Mouse (Mus musculus) mouse embryonic stem cell (cell line): ENCODE measurements at regions not wholly inside any gene's neighbourhood (a gene's known extent, or its start where the extent isn't known, plus 50 kb on each side); places are given as distances from the start of the nearest gene placed in this dataset.

ENCODE experiments used
- in situ Hi-C, 2 experiments: fragments of 300-500 bp; cut with MboI; formaldehyde crosslinking; loops; 1 replicate in 1 of 2; 3 replicates in 1 of 2; pipeline ENCODE4 v1.14.3; 2019 to 2020; ENCODE audit warnings: low sequenced_read_pairs in 2 of 2, low pct_unique_long_range_greater_than_20kb in 1 of 2, mixed read lengths in 1 of 2; ENCODE audit not compliant: unreplicated experiment in 1 of 2

DNA sequence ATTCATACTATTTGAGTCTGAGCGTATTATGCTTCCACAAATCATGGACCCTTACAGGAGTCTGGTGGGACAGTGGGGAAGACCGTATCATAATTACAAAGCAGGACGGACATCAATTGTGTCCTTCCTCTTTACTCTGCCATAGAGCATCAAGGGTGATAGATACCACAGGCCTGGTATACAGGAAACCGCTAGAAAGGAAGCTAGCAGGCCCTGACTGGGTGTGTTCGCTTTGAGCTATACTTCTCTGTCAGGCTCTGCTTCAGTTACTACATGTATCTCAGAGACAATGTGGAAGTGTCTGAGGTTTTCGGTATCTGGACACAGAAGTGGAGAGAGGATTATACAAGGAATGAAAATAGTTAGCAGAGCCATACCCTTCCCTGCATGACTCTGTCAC, 59.0 kb upstream of the Prok2 start:
- in situ Hi-C loops, result loop anchor here (10.0 kb wide), 1 partner anchor 100 kb away; no protein-coding TSS in a partner anchor

DNA sequence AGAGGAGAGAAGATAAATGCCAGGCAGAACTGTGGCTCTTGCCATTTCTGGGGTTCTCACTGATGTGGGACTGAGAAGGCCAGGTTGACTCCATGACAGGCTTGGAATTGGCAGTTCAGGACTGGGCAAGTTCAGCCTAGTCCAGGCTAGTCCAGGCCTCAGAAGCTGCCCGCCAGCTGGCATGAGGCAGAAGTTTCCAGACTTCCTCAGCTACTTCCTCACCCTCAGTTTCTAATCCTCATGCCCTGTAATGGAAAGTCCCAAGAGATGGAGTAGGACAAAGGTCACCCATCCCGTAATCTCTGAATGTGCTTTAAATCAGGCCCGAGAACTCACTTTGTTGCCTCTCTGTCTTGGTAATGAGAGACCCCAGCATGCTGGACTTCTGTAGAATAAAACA, 58.6 kb upstream of the Prok2 start:
- in situ Hi-C loops, result loop anchor here (10.0 kb wide), 1 partner anchor 100 kb away; no protein-coding TSS in a partner anchor

DNA sequence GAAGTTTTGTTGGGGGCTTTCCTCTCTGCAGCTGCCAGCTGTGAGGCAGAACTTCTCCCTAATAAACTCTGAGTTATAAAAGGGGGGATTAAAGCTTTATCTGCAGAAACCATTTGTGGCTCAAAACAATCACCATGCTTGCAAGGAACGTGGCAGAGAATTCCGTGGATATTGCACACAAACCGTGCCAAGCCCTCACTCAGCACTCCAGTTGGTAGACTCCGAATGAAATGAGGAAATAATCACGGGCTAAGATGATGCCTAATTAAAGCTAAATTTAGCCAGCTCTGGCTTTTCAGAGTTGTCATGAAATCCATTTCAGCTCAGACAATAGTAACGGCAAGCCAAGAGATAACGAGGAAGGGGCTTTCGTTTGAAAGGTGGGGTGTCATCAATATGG, 58.1 kb upstream of the Prok2 start:
- in situ Hi-C loops, result loop anchor here (10.0 kb wide), 1 partner anchor 99 kb away; no protein-coding TSS in a partner anchor

DNA sequence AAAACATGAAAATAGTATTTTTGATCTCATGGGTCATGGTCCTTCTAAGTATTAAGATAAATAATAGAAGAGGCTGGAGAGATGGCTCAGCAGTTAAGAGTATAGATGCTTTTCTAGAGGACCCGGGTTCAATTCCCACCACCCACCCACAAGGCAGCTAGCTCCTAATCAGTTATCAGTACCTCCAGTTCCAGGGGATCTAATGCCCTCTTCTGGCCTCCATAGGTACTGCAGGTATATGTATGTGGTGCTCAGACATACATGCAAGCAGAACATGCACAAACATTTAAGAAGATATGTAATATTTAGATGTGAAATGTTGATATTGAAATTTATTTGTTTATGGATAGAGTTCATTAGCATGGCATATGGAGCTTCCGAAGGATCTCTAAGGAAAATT, 56.8 kb upstream of the Prok2 start:
- in situ Hi-C loops, result loop anchor here (10.0 kb wide), 1 partner anchor 98 kb away; no protein-coding TSS in a partner anchor
